Mouse (Mus musculus) limb, embryonic 14.5 days (tissue): Measurements from ENCODE around the gene Fitm1. TPM values are rescaled to one million over a fixed set of nuclear protein-coding genes. Genes with fewer than 3 reads are reported as not detected.

ENCODE experiments used
- ATAC-seq: fragments of 200-750 bp; cut with Nextera tagmentation; 2 replicates; pipeline ENCODE4 v1.8.0; 2017; ENCODE audit warnings: low read depth, moderate number of reproducible peaks, moderate TSS enrichment; ENCODE audit not compliant: low FRiP score
- DNase-seq: peaks from one replicate; pipeline ENCODE4 v3.0.0-alpha.2; 2015; ENCODE audit warnings: low spot score
- H3K27ac ChIP-seq: fragments of 300-500 bp; sonication (generic); replicated peaks from 2 replicates; pipeline ENCODE4 v1.5.1; 2014; ENCODE audit warnings: low read depth, mild to moderate bottlenecking, low read length, moderate library complexity, mixed read lengths
- H3K27me3 ChIP-seq: fragments of 300-500 bp; sonication (generic); 2 replicates; pipeline ENCODE4 v1.6.1; 2014; ENCODE audit warnings: low read length, mixed read lengths; ENCODE audit not compliant: control insufficient read depth, insufficient read depth
- H3K36me3 ChIP-seq: fragments of 300-500 bp; sonication (generic); 2 replicates; pipeline ENCODE4 v1.6.1; 2014; ENCODE audit warnings: mild to moderate bottlenecking, low read length, moderate library complexity, mixed read lengths; ENCODE audit not compliant: control insufficient read depth, insufficient read depth
- H3K4me1 ChIP-seq: fragments of 300-500 bp; sonication (generic); 2 replicates; pipeline ENCODE4 v1.6.1; 2014; ENCODE audit warnings: antibody characterized with exemption, low read length, mixed read lengths; ENCODE audit not compliant: control insufficient read depth, insufficient read depth
- H3K4me2 ChIP-seq: fragments of 300-500 bp; sonication (generic); replicated peaks from 2 replicates; pipeline ENCODE4 v1.6.1; 2014; ENCODE audit warnings: low read depth, mild to moderate bottlenecking, low read length, moderate library complexity; ENCODE audit not compliant: severe bottlenecking
- H3K4me3 ChIP-seq: fragments of 300-500 bp; sonication (generic); replicated peaks from 2 replicates; pipeline ENCODE4 v1.5.1; 2014; ENCODE audit warnings: low read length
- H3K9ac ChIP-seq: fragments of 300-500 bp; sonication (generic); 2 replicates; pipeline ENCODE4 v1.6.1; 2014; ENCODE audit warnings: mild to moderate bottlenecking, low read depth, low read length, moderate library complexity; ENCODE audit not compliant: severe bottlenecking
- H3K9me3 ChIP-seq: fragments of 300-500 bp; sonication (generic); 2 replicates; pipeline ENCODE4 v1.6.1; 2016; ENCODE audit warnings: low read length; ENCODE audit not compliant: control insufficient read depth
- POLR2A ChIP-seq: fragments of 200-500 bp; IDR thresholded peaks from 2 replicates; pipeline ENCODE4 v1.8.0; 2012; ENCODE audit warnings: inconsistent platforms, mild to moderate bottlenecking, moderate library complexity, borderline replicate concordance; ENCODE audit not compliant: insufficient read depth, insufficient read length; ENCODE audit errors: extremely low read depth
- WGBS: fragments of 180-500 bp; shearing (Covaris S2); extraction: QIAGEN DNeasy Blood & Tissue Kit; methylation state at CpG from one replicate; pipeline ENCODE4 v1.1.7; 2014; 5-methylcytosine and 5-hydroxymethylcytosine counted together
- polyA plus RNA-seq, 2 experiments: library from polyadenylated mRNA; depleted of rRNA in 1 of 2; stranded (reverse) in 1 of 2; unstranded in 1 of 2; fragments of >200 nt; fragmentation: Nextera tagmentation in 1 of 2; extraction: Ambion mirVana in 1 of 2; gene quantifications; 2 replicates each; pipeline versions ENCODE4 v1.2.1 to v1.2.3; 2012 to 2014

The Fitm1 gene
- polyA plus RNA-seq, 2 experiments: 26.9 to 30.9 TPM

DNA sequence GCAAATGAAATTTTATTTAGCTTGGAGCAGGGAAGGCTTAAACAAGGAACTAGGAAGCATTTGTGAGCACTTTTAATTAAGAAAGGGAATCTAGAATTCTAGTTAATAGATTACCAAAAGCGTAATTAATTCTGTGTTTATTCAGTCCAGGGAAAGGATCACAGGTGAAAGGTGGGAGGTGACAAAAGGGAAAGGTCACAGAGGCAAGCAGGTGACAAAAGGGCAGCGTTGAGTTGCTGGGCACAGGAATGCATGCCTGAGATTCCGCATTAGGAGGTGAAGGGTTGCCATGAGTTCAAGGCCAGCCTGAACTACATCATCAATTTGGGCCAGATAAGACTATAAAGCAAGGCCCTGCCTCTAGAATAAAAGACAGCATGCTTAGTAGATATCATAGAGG, 7.9 kb upstream of the Fitm1 start:
- no peaks in the 10 kb centered on the region for H3K4me1 ChIP-seq
- H3K4me2 ChIP-seq: no peak overlapping the region
- no peaks in the 10 kb centered on the region for H3K9me3 ChIP-seq
- DNase-seq: no peak
- no peak for TF ChIP-seq POLR2A
- no peak for ATAC-seq
- 93% methylated on average over 3 of the region's 3 CpGs for WGBS
- no peaks in the 10 kb centered on the region for H3K27me3 ChIP-seq
- peaks cover 66% of the 10 kb centered on the region for H3K36me3 ChIP-seq
- no peak overlapping the region for H3K9ac ChIP-seq
- H3K27ac ChIP-seq: no peak overlapping the region
- no peak overlapping the region for H3K4me3 ChIP-seq

DNA sequence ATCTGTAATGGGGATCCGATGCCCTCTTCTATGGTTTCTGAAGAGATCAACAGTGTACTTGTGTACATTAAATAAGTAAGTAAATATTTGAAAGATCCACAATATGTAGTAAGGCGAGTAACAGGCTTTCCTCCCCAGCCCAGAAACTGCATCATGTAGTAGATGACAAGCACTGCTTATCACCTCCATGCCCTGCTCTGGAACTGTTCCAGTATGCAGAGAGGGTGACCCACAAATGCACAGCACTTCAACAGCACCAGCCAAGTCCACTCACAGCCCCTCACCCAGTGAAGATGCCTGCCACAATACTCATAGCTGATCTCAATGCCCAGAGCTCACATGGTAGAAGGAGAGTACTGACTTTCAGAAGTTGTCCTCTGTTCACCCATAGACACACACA, 4.8 kb upstream of the Fitm1 start:
- peaks cover 43% of the 10 kb centered on the region for H3K36me3 ChIP-seq
- TF ChIP-seq POLR2A: no peak
- 88% methylated on average over 2 of the region's 2 CpGs for WGBS

DNA sequence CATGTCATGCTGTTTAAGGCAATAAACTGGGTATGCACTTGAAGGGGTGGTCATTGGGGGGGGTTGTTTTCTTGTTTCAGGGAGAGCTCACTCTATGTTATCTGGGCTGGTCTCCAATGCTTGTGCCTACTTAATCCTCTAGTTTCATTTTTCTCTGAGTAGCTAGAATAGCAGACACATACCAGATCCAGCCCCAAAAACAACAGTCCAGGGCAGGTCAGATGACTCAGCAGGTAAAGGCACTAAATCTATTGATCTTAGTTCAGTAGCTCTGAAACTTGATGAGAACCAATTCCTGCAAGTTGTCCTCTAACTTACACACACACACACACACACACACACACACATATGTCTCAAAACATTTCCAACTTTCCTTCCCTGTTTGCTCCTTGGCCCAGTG, 3.7 kb upstream of the Fitm1 start:
- Histone ChIP-seq H3K27ac (no peak overlapping the region), H3K9ac (no peak overlapping the region), H3K9me3 (no peaks in the 10 kb centered on the region), H3K4me3 (no peak overlapping the region), H3K36me3 (peaks cover 31% of the 10 kb centered on the region), H3K4me1 (no peaks in the 10 kb centered on the region), H3K4me2 (no peak overlapping the region), H3K27me3 (no peaks in the 10 kb centered on the region)
- no peak for TF ChIP-seq POLR2A
- ATAC-seq: no peak
- DNase-seq: no peak

More for the DNA sequence above, 4.8 kb upstream of the Fitm1 start:
- Histone ChIP-seq H3K4me1 (no peaks in the 10 kb centered on the region), H3K4me2 (no peak overlapping the region), H3K4me3 (no peak overlapping the region), H3K27me3 (no peaks in the 10 kb centered on the region), H3K9ac (no peak overlapping the region), H3K9me3 (no peaks in the 10 kb centered on the region), H3K27ac (no peak overlapping the region)
- no peak for DNase-seq
- ATAC-seq: no peak

DNA sequence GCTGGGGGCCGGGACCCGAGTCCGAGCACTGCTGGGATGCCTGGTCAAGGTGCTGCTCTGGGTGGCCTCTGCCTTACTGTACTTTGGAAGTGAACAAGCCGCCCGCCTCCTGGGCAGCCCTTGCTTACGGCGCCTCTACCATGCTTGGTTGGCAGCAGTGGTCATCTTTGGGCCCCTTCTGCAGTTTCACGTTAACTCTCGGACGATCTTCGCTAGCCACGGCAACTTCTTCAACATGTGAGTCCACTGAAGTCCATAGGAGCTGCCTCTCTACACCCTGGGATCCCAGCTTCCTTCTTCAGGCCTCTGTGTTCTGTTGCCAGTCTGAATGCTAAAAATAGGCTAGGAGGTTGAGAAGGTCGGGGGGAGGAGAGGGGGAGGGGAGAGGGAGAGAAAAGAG, 294 bp downstream of the Fitm1 start:
- ATAC-seq (no peak), DNase-seq (no peak)
- no peak overlapping the region; the same call in 1 of the 2 replicates for H3K9ac ChIP-seq
- 70% methylated on average over 13 of the region's 13 CpGs for WGBS
- H3K4me2 ChIP-seq: no peak overlapping the region
- peaks cover 7% of the 10 kb centered on the region; the same call in 1 of the 2 replicates for H3K36me3 ChIP-seq
- H3K9me3 ChIP-seq: no peaks in the 10 kb centered on the region
- peak overlapping the region; percentile 5; the same call in 1 of the 2 replicates for H3K4me3 ChIP-seq
- H3K4me1 ChIP-seq: peaks cover 9% of the 10 kb centered on the region
- TF ChIP-seq POLR2A: no peak
- no peaks in the 10 kb centered on the region for H3K27me3 ChIP-seq
- H3K27ac ChIP-seq: 0 out of 2 replicates have a peak overlapping the region, but pooled peaks have one; percentile 19

DNA sequence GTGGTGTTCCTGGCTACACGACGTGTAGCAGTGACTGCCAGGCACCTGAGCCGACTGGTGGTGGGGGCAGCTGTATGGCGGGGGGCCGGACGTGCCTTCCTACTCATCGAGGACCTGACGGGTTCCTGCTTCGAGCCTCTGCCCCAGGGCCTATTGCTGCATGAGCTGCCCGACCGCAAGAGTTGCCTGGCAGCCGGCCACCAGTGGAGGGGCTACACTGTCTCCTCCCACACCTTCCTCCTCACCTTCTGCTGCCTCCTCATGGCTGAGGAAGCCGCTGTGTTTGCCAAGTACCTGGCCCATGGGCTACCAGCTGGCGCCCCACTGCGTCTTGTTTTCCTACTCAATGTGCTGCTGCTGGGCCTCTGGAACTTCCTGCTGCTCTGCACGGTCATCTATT, 959 bp downstream of the Fitm1 start:
- Histone ChIP-seq H3K4me1 (peaks cover 9% of the 10 kb centered on the region), H3K36me3 (peaks cover 10% of the 10 kb centered on the region; the same call in 1 of the 2 replicates), H3K4me3 (0 out of 2 replicates have a peak overlapping the region, but pooled peaks have one; percentile 7), H3K4me2 (no peak overlapping the region), H3K27me3 (no peaks in the 10 kb centered on the region), H3K9me3 (no peaks in the 10 kb centered on the region), H3K9ac (no peak overlapping the region), H3K27ac (no peak overlapping the region)
- WGBS: 80% methylated on average over 16 of the region's 16 CpGs
- no peak for DNase-seq
- no peak for TF ChIP-seq POLR2A
- no peak for ATAC-seq
